Mouse (Mus musculus) layer of hippocampus, postnatal 25 days (tissue): ENCODE measurements around the gene Lypd1. TPM values are rescaled to one million over a fixed set of nuclear protein-coding genes. Genes with fewer than 3 reads are reported as not detected.

Source experiments
- total RNA-seq, 2 experiments: library from RNA; stranded (reverse); gene quantifications; 2 replicates each; pipeline ENCODE4 v1.2.3; 2021

The Lypd1 gene
- total RNA-seq, 2 experiments from 2014 or later = 97.5 to 112 TPM

Other genes with a start within 250 kb of the Lypd1 start
- gene Gpr39, start 236.1 kb downstream of the Lypd1 start, total RNA-seq = under 1 TPM; 0.33 to 0.34 TPM